Mouse (Mus musculus) limb, embryonic 13.5 days (tissue): ENCODE measurements at regions not wholly inside any gene's neighbourhood (a gene's known extent, or its start where the extent isn't known, plus 50 kb on each side); places are given as distances from the start of the nearest gene placed in this dataset.
A peak's percentile ranks its signal among the peaks of the same experiment; 100 is the strongest.

ENCODE experiments used
- ATAC-seq: fragments of 200-750 bp; cut with Nextera tagmentation; 2 replicates; pipeline ENCODE4 v1.8.0; 2017; ENCODE audit warnings: low read depth, moderate number of reproducible peaks, moderate TSS enrichment; ENCODE audit not compliant: low FRiP score
- H3K27ac ChIP-seq: fragments of 300-500 bp; sonication (generic); 2 replicates; pipeline ENCODE4 v1.5.1; 2015; ENCODE audit warnings: inconsistent platforms, mild to moderate bottlenecking, moderate library complexity
- H3K27me3 ChIP-seq: fragments of 300-500 bp; sonication (generic); 2 replicates; pipeline ENCODE4 v1.6.1; 2015; ENCODE audit warnings: mild to moderate bottlenecking, inconsistent platforms
- H3K36me3 ChIP-seq: fragments of 300-500 bp; sonication (generic); 2 replicates; pipeline ENCODE4 v1.6.1; 2015; ENCODE audit warnings: inconsistent platforms, mild to moderate bottlenecking, moderate library complexity
- H3K4me1 ChIP-seq: fragments of 300-500 bp; sonication (generic); 2 replicates; pipeline ENCODE4 v1.6.1; 2015; ENCODE audit warnings: inconsistent platforms
- H3K4me2 ChIP-seq: fragments of 300-500 bp; sonication (generic); replicated peaks from 2 replicates; pipeline ENCODE4 v1.6.1; 2015; ENCODE audit warnings: inconsistent platforms, mild to moderate bottlenecking, moderate library complexity
- H3K4me3 ChIP-seq: fragments of 300-500 bp; sonication (generic); 2 replicates; pipeline ENCODE4 v1.5.1; 2015; ENCODE audit warnings: moderate library complexity, mild to moderate bottlenecking, inconsistent platforms
- H3K9ac ChIP-seq: fragments of 300-500 bp; sonication (generic); 2 replicates; pipeline ENCODE4 v1.6.1; 2015; ENCODE audit warnings: mild to moderate bottlenecking, inconsistent platforms
- H3K9me3 ChIP-seq: fragments of 300-500 bp; sonication (generic); 2 replicates; pipeline ENCODE4 v1.6.1; 2016; ENCODE audit warnings: inconsistent platforms
- WGBS: fragments of 180-500 bp; shearing (Covaris S2); methylation state at CpG from one replicate; pipeline ENCODE4 v1.1.7; 2015; 5-methylcytosine and 5-hydroxymethylcytosine counted together

GRCm38 (mm10) chr5:42987710-42988466, 245.1 kb upstream of the Cpeb2 start:
- Histone ChIP-seq H3K4me2 (no peak overlapping the region), H3K27me3 (no peaks in the 10 kb centered on the region), H3K36me3 (no peaks in the 10 kb centered on the region), H3K4me1 (no peaks in the 10 kb centered on the region), H3K27ac (no peak overlapping the region), H3K9ac (no peak overlapping the region), H3K4me3 (no peak overlapping the region), H3K9me3 (no peaks in the 10 kb centered on the region)
- WGBS = 82% methylated on average over 3 of the region's 3 CpGs
- ATAC-seq = no peak

- Histone ChIP-seq H3K36me3 (no peaks in the 10 kb centered on the region), H3K27me3 (no peaks in the 10 kb centered on the region), H3K27ac (no peak overlapping the region), H3K4me3 (no peak overlapping the region), H3K4me1 (no peaks in the 10 kb centered on the region), H3K4me2 (no peak overlapping the region), H3K9me3 (no peaks in the 10 kb centered on the region), H3K9ac (no peak overlapping the region)
- no peak for ATAC-seq
- 89% methylated on average over 3 of the region's 3 CpGs for WGBS
These were observed 243.7 kb upstream of the Cpeb2 start for GRCm38 (mm10) chr5:42989287-42989686.

- 64% methylated on average over 7 of the region's 7 CpGs for WGBS
- Histone ChIP-seq H3K4me2 (no peak overlapping the region), H3K4me3 (no peak overlapping the region), H3K27ac (no peak overlapping the region), H3K9ac (no peak overlapping the region), H3K27me3 (no peaks in the 10 kb centered on the region), H3K4me1 (peaks cover 13% of the 10 kb centered on the region), H3K9me3 (no peaks in the 10 kb centered on the region), H3K36me3 (no peaks in the 10 kb centered on the region)
- peak; percentile 66 for ATAC-seq
These were observed 208.9 kb upstream of the Cpeb2 start for GRCm38 (mm10) chr5:43024006-43024593.

- H3K27me3 ChIP-seq = no peaks in the 10 kb centered on the region
- H3K9me3 ChIP-seq = no peaks in the 10 kb centered on the region
- ATAC-seq = no peak
- H3K9ac ChIP-seq = no peak overlapping the region
- H3K4me3 ChIP-seq = no peak overlapping the region
- no peak overlapping the region for H3K4me2 ChIP-seq
- H3K4me1 ChIP-seq = no peaks in the 10 kb centered on the region
- WGBS = 80% methylated on average over 3 of the region's 3 CpGs
- no peaks in the 10 kb centered on the region for H3K36me3 ChIP-seq
- no peak overlapping the region for H3K27ac ChIP-seq
These were observed 201.7 kb upstream of the Cpeb2 start for GRCm38 (mm10) chr5:43031285-43031684.

- WGBS = 79% methylated on average over 5 of the region's 5 CpGs
- Histone ChIP-seq H3K36me3 (no peaks in the 10 kb centered on the region), H3K9me3 (no peaks in the 10 kb centered on the region), H3K4me1 (no peaks in the 10 kb centered on the region), H3K9ac (no peak overlapping the region), H3K4me3 (no peak overlapping the region), H3K4me2 (no peak overlapping the region), H3K27ac (no peak overlapping the region), H3K27me3 (no peaks in the 10 kb centered on the region)
- ATAC-seq = no peak
These were observed 201.1 kb upstream of the Cpeb2 start for GRCm38 (mm10) chr5:43031916-43032315.

- Histone ChIP-seq H3K9me3 (no peaks in the 10 kb centered on the region), H3K4me3 (no peak overlapping the region), H3K36me3 (no peaks in the 10 kb centered on the region), H3K4me2 (no peak overlapping the region), H3K4me1 (no peaks in the 10 kb centered on the region), H3K27ac (no peak overlapping the region), H3K27me3 (no peaks in the 10 kb centered on the region), H3K9ac (no peak overlapping the region)
- ATAC-seq = no peak
- 86% methylated on average over 1 of the region's 1 CpGs for WGBS
These were observed 198.5 kb upstream of the Cpeb2 start for GRCm38 (mm10) chr5:43034421-43034820.

GRCm38 (mm10) chr5:43037592-43037991, 195.4 kb upstream of the Cpeb2 start:
- 36% methylated on average over 3 of the region's 3 CpGs for WGBS

GRCm38 (mm10) chr5:43039525-43039924, 193.4 kb upstream of the Cpeb2 start:
- no peak overlapping the region for H3K4me2 ChIP-seq
- no peak overlapping the region for H3K9ac ChIP-seq
- 77% methylated on average over 3 of the region's 3 CpGs for WGBS
- no peak overlapping the region for H3K4me3 ChIP-seq
- H3K4me1 ChIP-seq = no peaks in the 10 kb centered on the region
- H3K27me3 ChIP-seq = no peaks in the 10 kb centered on the region
- H3K27ac ChIP-seq = no peak overlapping the region
- ATAC-seq = no peak
- H3K36me3 ChIP-seq = no peaks in the 10 kb centered on the region
- no peaks in the 10 kb centered on the region for H3K9me3 ChIP-seq

More at GRCm38 (mm10) chr5:43037592-43037991, 195.4 kb upstream of the Cpeb2 start:
- no peak overlapping the region for H3K27ac ChIP-seq
- no peaks in the 10 kb centered on the region for H3K9me3 ChIP-seq
- H3K4me1 ChIP-seq = no peaks in the 10 kb centered on the region
- no peak overlapping the region for H3K9ac ChIP-seq
- H3K4me3 ChIP-seq = no peak overlapping the region
- no peaks in the 10 kb centered on the region for H3K36me3 ChIP-seq
- no peak for ATAC-seq
- no peak overlapping the region for H3K4me2 ChIP-seq
- no peaks in the 10 kb centered on the region for H3K27me3 ChIP-seq

GRCm38 (mm10) chr5:43042585-43042984, 190.4 kb upstream of the Cpeb2 start:
- WGBS = 86% methylated on average over 3 of the region's 3 CpGs
- Histone ChIP-seq H3K27me3 (no peaks in the 10 kb centered on the region), H3K4me3 (no peak overlapping the region), H3K9ac (no peak overlapping the region), H3K27ac (no peak overlapping the region), H3K4me2 (no peak overlapping the region), H3K4me1 (no peaks in the 10 kb centered on the region), H3K36me3 (no peaks in the 10 kb centered on the region), H3K9me3 (no peaks in the 10 kb centered on the region)
- no peak for ATAC-seq

- 80% methylated on average over 3 of the region's 3 CpGs for WGBS
- H3K36me3 ChIP-seq = no peaks in the 10 kb centered on the region
- no peaks in the 10 kb centered on the region for H3K4me1 ChIP-seq
- no peaks in the 10 kb centered on the region for H3K9me3 ChIP-seq
- ATAC-seq = no peak
- H3K4me2 ChIP-seq = no peak overlapping the region
- H3K27ac ChIP-seq = no peak overlapping the region
- no peaks in the 10 kb centered on the region for H3K27me3 ChIP-seq
- no peak overlapping the region for H3K9ac ChIP-seq
- H3K4me3 ChIP-seq = no peak overlapping the region
These were observed 187.1 kb upstream of the Cpeb2 start for GRCm38 (mm10) chr5:43045860-43046259.

GRCm38 (mm10) chr5:43047316-43047715, 185.7 kb upstream of the Cpeb2 start:
- no peak overlapping the region for H3K27ac ChIP-seq
- no peak for ATAC-seq
- no peaks in the 10 kb centered on the region for H3K27me3 ChIP-seq
- H3K9me3 ChIP-seq = no peaks in the 10 kb centered on the region
- no peak overlapping the region for H3K9ac ChIP-seq
- H3K4me1 ChIP-seq = no peaks in the 10 kb centered on the region
- no peaks in the 10 kb centered on the region for H3K36me3 ChIP-seq
- no peak overlapping the region for H3K4me3 ChIP-seq
- 94% methylated on average over 2 of the region's 2 CpGs for WGBS
- H3K4me2 ChIP-seq = no peak overlapping the region

GRCm38 (mm10) chr5:43048196-43049050, 184.5 kb upstream of the Cpeb2 start:
- WGBS = 82% methylated on average over 8 of the region's 8 CpGs
- Histone ChIP-seq H3K36me3 (no peaks in the 10 kb centered on the region), H3K27me3 (no peaks in the 10 kb centered on the region), H3K9me3 (no peaks in the 10 kb centered on the region), H3K27ac (no peak overlapping the region), H3K4me1 (no peaks in the 10 kb centered on the region), H3K9ac (no peak overlapping the region), H3K4me3 (no peak overlapping the region), H3K4me2 (no peak overlapping the region)
- no peak for ATAC-seq
